Mouse (Mus musculus) lung, adult 2 months (tissue): Measurements from ENCODE around the gene 4930447C04Rik.

ENCODE experiments used
- CTCF ChIP-seq: fragments of 200-500 bp; IDR thresholded peaks from 2 replicates; pipeline ENCODE4 v1.5.1; 2011; ENCODE audit warnings: mild to moderate bottlenecking, low read length, control low read depth; ENCODE audit not compliant: insufficient read depth
- POLR2A ChIP-seq: fragments of 200-500 bp; IDR thresholded peaks from 2 replicates; pipeline ENCODE4 v1.6.1; 2011; ENCODE audit warnings: low read depth, mild to moderate bottlenecking, control low read depth, low read length, borderline replicate concordance; ENCODE audit errors: extremely low read depth

GRCm38 (mm10) chr12:72834773-72835517 is 105.6 kb downstream of the 4930447C04Rik start:
- TF ChIP-seq CTCF (peak; percentile 40), POLR2A (no peak)
